Mouse (Mus musculus) cerebellum, postnatal 4 days (tissue): ENCODE data around the gene Ppa2.

ENCODE experiments used
- DNase-seq, 2 experiments: peaks; one replicate each; pipeline ENCODE4 v3.0.0; 2022; ENCODE audit warnings: low spot score in 2 of 2, mixed read lengths in 1 of 2

The Ppa2 gene

GRCm38 (mm10) chr3:133389803-133390387, 80.0 kb downstream of the Ppa2 start:
- no peak for DNase-seq

GRCm38 (mm10) chr3:133394531-133394930, 84.6 kb downstream of the Ppa2 start:
- DNase-seq = no peak

GRCm38 (mm10) chr3:133403849-133404248, 93.9 kb downstream of the Ppa2 start:
- no peak for DNase-seq

GRCm38 (mm10) chr3:133405636-133406035, 95.7 kb downstream of the Ppa2 start:
- DNase-seq = no peak

- no peak for DNase-seq
These were observed 96.3 kb downstream of the Ppa2 start for GRCm38 (mm10) chr3:133406248-133406647.

GRCm38 (mm10) chr3:133411123-133411675, 101.3 kb downstream of the Ppa2 start:
- no peak for DNase-seq

- DNase-seq = no peak
These were observed 101.9 kb downstream of the Ppa2 start for GRCm38 (mm10) chr3:133411768-133412167.

GRCm38 (mm10) chr3:133414747-133415146, 104.8 kb downstream of the Ppa2 start:
- no peak for DNase-seq

GRCm38 (mm10) chr3:133423073-133423472, 113.2 kb downstream of the Ppa2 start:
- DNase-seq = no peak
